Mouse (Mus musculus) layer of hippocampus, adult 9-10 months (tissue): ENCODE measurements around the gene Nfkbiz.
A peak's percentile ranks its signal among the peaks of the same experiment; 100 is the strongest.
"Not testable (repeated sequence)": the region's sequence is repeated elsewhere in the genome, so short reads cannot be mapped to it uniquely, and the experiment has no call there.

Source experiments
- DNase-seq: peaks from one replicate; pipeline ENCODE4 v3.0.0; 2022; ENCODE audit warnings: low spot score

Nfkbiz gene

GRCm38 (mm10) chr16:55838510-55839474, at the start of gene Nfkbiz:
Nfkbiz (minus strand) TSS chr16:55838899.
- no peak for DNase-seq

DNA sequence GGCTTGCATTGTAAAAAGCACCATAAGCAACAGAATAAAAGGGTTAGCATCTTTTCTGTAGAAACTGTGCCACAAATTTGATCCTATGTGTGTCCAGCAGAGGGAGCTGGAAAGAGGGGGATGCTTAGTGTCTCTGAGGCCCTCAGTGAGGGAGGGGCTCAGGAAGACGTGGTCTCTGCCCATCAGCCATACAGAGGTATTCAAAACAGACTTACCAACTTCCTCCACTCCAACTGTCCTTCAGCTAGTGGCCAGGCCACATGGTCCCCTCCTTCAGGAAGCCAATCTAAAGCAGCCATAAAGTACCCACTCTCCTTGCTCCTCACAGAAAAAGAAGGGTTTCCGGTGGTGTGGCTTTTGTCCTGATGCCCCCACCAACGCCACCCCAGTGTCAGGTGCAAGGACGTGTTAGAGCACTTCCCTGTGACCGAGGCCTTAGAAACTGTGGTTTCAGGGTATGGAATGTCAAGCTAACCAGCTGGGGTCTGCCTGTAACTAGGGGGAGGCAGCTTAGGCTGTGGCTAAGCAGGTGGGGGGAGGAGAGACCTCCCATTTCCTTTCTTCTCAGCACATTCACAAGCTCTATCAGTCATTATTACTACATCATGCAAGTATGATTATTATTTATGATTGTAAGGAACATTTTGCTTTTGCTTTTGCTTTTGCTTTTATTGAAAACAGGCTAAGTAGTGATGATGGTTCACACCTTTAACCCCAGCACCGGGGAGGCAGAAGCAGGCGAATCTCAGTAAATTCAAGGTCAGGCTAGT, 49.3 kb upstream of the Nfkbiz start:
- DNase-seq, result no peak

DNA sequence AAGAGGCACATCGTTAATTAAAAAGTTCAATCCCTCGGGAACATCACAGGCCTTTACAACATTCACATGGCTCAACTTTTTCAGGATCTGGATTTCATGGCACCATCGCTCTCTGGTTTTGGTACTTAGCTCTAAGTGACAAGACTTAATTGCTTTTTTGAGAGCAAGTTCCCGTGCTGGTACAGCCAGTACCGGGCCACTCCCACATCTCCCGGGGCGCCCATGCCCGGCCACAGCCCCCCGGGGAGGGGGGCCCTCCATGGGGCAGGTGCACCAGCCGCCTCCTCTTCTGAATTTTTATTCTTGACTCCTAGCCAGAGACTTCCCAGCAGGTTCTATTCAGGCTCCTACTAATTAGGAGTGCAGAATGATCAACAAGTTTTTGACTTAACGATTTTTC, 45.5 kb upstream of the Nfkbiz start:
- no peak for DNase-seq

DNA sequence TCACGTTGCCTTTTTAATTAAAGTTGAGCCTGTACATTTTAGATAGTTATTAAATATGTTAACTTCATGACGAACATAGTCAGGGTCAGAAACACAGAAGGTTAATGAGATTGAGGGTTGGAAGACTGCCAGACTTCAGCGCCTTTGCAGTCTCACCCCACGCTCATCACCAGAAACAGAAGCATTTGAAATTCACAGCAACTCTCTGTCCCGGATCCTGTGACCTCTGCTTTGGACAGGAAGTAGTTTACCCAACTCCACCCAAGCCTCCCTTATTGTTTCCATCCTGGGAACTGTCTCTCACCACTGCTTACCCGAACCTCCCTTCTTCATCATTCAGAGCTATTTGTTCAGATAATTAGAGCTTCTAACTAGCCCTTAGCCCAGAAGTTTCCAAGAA, 37.3 kb upstream of the Nfkbiz start:
- no peak for DNase-seq

DNA sequence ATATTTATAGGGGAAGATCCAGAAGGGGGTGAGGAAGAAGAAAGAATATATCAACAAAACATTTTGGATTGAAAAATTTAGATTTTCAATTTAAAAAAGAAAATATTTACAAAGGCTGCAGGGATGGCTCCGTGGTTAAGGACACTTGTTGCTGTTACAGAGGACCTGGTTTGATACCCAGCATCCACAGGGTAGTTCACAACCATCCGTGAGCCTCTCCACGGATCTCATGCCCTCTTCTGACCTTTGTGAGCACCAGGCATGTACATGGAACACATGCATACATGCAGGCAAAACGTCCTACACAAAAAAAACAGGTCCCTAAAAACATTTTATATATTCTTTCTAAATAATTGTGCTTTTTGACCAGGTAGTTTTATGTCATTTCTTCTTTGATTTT, 25.1 kb upstream of the Nfkbiz start:
- DNase-seq, result no peak

DNA sequence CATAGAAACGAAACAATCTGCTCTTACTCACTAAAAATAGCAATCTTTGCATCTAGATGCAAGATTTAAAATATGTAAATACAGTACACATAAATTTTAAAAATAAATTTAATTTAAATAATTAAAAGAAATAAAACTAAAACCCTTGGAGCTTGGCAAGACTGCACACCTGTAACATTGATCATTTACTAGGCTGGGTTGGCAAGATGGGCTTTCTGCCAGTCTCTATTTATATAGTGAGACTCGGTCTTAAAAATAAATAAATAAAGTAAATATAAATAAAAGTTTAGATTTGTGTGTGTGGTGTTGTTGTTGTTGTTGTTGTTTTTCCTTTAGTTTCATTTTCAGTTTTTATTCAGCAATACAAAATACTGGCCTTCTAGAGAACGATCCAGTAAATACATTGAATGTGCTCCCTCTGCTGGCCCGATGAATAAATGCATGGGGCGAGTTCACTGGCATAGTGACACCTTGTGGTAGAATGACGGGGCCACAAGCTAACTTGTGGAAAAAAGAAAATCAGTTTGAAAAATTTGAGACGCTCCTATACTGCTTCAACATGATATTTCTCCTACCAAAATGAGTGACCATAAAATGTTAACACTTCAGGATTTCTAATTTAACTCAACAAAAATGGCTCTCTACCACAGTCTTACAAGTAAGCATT, 24.6 kb upstream of the Nfkbiz start:
- DNase-seq, result peak; percentile 57

DNA sequence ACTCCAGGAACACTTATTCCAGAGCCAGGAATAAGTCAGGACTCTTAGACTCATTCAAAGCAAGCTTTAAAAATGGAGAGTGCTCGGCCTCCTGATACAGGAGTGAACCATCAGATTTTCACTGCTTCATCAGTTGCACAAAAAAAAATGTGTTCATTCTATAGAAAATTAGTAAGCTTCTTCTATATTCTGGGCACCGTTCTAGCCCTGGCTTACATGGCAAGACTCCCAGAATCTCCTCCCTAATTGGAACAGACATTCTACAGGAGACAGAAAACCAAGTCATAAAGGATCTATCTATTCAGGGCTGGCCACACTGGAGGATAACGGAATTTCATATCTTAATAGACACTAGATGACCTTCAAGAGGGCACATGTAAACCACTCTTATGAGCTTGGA, 22.4 kb upstream of the Nfkbiz start:
- no peak for DNase-seq

DNA sequence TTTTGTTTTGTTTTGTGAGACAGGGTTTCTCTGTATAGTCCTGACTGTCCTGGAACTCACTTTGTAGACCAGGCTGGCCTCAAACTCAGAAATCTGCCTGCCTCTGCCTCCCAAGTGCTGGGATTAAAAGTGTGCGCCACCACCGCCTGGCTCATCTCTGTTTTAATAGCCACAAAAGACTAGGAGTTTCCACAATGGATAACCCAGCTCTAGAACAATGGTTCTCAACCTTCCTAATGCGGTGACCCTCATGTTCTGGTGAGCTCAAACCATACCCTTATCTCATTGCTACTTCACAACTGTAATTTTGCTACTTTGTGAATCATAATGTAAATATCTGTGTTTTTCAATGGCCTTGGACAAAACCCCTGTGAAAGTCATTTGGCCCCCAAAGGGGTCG, 20.7 kb upstream of the Nfkbiz start:
- DNase-seq, result not testable (repeated sequence)

- peak; percentile 63 for DNase-seq
These were observed 19.8 kb upstream of the Nfkbiz start for GRCm38 (mm10) chr16:55858465-55858864.

GRCm38 (mm10) chr16:55852943-55853727, 14.4 kb upstream of the Nfkbiz start:
- peak; percentile 41 for DNase-seq

- DNase-seq, result no peak
These were observed 13.8 kb upstream of the Nfkbiz start for GRCm38 (mm10) chr16:55852515-55852914.

DNA sequence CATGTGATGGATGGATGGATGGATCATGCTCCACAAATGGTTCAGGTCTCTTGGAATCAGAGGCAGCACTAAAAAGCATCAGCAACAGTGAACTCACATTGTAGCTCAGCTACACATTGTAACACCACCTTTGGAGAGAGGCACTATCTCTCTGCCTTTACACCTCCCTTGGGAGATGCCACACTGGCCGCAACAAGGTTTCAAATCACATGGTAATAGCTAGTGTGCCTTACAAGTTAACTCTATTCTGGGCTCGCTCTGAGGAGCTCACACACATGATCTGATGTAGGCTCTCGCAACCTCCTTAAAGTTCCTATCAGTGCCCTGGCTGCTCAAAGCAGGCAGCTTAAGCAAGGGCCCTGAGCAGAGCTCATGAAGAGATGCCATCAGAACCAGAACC, 11.8 kb upstream of the Nfkbiz start:
- DNase-seq, result no peak

DNA sequence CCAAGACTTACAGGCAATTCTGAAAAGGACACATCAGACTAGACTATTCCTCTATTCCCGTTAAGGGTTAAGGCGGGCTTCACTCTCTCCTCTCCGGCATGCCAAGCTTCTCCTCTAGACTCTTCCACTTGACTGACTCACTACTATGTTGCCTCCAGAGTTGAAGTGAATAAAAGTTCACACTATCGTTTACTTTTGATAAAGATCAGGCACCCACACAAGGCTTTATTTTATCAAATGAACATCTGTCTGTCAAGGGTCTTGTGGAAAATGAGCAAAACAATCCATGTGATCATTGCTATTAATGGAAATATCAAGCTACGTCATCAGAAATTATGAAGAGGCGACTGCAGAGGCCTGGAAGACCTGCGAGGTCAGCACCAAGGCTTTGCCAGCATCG, 9.0 kb upstream of the Nfkbiz start:
- DNase-seq, result no peak

GRCm38 (mm10) chr16:55844847-55845246, 6.1 kb upstream of the Nfkbiz start:
- no peak for DNase-seq

GRCm38 (mm10) chr16:55843919-55844318, 5.2 kb upstream of the Nfkbiz start:
- no peak for DNase-seq

GRCm38 (mm10) chr16:55843134-55843533, 4.4 kb upstream of the Nfkbiz start:
- DNase-seq, result no peak

DNA sequence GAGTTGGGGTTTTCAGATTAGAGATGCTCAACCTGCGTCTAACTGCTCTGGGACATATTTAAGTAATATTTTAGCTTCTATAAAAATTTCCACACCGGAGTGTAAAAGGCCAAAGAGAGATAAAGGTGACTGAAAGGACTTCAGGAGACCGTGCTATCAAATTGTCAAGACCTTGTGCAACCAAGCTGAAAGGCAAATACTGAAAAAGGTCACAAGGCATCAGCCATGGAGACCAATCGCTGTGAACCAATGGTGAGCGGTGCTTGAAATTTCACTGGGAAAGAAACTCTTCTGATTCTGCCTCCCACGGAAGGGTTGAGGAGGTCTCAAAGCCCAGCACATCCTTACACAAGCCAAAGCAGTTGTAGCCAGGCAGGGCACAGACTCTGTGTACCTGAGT, 2.8 kb upstream of the Nfkbiz start:
- DNase-seq, result no peak

- no peak for DNase-seq
These were observed 580 bp downstream of the Nfkbiz start for GRCm38 (mm10) chr16:55838129-55838509.

DNA sequence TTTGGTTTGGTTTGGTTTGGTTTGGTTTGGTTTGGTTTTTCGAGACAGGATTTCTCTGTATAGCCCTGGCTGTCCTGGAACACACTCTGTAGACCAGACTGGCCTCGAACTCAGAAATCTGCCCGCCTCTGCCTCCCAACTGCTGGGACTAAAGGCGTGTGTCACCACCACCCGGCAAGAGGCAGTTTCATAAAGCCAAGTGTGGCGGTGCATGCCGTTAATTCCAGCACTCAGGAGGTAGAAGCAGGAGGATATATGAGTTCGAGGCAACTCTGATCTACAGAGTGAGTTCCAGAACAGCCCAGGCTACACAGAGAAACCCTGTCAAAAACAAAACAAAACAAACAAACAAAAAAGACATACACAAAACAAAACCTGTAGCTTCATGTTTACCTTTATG, 1.0 kb downstream of the Nfkbiz start:
- DNase-seq, result not testable (repeated sequence)

GRCm38 (mm10) chr16:55837168-55837567, 1.5 kb downstream of the Nfkbiz start:
- no peak for DNase-seq

GRCm38 (mm10) chr16:55835798-55836197, 2.9 kb downstream of the Nfkbiz start:
- no peak for DNase-seq

DNA sequence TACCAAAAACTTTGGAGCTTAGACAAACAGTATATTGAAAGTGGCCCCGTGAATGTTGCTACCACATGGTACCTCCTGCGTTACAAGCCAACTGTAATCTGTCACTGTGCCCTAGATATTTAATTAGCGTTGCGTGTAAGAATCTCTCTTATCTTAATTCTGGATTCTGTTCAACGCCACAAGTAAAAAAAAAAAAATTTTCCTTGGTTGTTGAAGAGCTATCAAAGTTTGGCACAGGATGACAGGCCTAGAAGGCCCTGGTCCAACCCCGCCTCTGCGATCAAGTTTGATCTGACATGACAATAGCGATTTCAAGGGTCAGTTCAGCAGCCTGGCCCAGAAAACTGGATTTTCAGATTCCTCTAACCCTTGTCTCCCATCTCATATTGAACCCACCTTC, 6.1 kb downstream of the Nfkbiz start:
- DNase-seq, result no peak
